Mouse (Mus musculus): ENCODE results near the gene Olfr45. TPM values are rescaled to one million over a fixed set of nuclear protein-coding genes. Genes with fewer than 3 reads are reported as not detected.
"Not testable (repeated sequence)": the region's sequence is repeated elsewhere in the genome, so short reads cannot be mapped to it uniquely, and the experiment has no call there.

Gene Olfr45
- 0.01 TPM in 1 of 2 replicates, not detected in the other for polyA plus RNA-seq (2012)

DNA sequence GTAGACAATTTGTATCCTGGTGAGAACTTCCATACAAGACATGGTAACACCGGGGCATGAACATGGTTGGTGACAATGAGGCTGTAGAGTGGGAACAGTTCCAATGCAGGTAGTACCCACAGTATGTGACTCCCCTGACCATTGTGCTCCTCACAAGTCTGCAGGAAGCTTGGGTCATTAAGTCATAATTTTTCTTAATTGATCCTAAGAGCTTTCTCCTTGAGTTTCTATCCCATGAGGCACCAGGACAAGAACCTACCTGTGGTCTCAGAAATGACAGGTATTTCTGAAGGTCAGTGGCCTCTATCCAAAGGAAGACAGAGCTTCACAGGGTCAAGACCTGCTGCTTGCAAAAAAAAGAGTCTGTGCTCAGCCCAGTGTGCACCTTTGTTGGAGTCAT, at the start of gene Olfr45:
Olfr45 (plus strand) TSS at position 301 of the 400 bp plus-strand sequence.
- no peak for TF ChIP-seq TAL1 (IDR thresholded peaks at IDR 0.05; ENCODE audit: low read length)
- no peak for TF ChIP-seq GATA1 (IDR thresholded peaks at IDR 0.05; ENCODE audit: low read length)

DNA sequence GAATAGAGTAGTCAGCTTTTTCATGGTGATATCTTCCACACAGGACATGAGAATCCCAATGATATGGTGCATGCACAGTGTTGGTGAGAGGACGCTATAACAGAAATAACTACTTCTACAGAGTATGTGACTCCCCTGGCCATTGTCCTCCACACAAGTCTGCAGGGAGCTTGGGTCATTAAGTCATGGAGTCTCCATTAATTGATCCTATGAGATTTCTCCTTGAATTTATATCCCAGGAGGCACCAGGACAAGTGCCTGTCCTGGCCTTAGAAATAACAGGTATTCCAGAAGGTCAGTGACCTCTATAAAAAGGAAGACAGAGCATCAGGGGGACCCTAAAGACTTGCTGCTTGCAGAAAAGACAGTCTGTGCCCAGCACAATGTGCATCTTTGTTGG, 35.6 kb upstream of the Olfr45 start, which contains the start of gene Olfr53:
Olfr53 (plus strand) TSS at position 301 of the 400 bp plus-strand sequence.
- no peaks in the 10 kb centered on the region for H3K36me3 ChIP-seq (ENCODE audit: control insufficient read depth)

More for the DNA sequence above, at the start of gene Olfr45:
- no peaks in the 10 kb centered on the region for H3K4me1 ChIP-seq (ENCODE audit: control insufficient read depth)
- no peak within 1 kb of the TSS for H3K4me3 ChIP-seq (replicated peaks)
- no peaks in the 10 kb centered on the region for H3K36me3 ChIP-seq (ENCODE audit: control insufficient read depth)
- peaks cover 5% of the 10 kb centered on the region; the same call in 1 of the 2 replicates for H3K9me3 ChIP-seq (ENCODE audit: control insufficient read depth, low read length)
- no peaks in the 10 kb centered on the region for H3K27me3 ChIP-seq (ENCODE audit: control insufficient read depth)

DNA sequence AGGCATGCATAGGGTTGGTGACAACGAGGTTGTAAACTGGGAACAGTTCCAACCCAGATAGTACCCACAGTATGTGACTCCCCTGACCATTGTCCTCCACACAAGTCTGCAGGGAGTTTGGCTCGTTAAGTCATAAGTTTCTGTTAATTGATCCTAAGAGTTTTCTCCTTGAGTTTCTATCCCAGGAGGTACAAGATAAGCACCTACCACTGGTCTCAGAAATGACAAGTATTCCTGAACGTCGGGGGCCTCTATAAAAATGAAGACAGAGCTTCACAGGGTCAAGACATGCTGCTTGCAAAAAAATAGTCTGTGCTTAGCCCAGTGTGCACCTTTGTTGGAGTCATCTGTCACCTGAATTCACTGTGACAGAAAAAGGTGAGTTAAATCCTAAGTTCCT, 22.1 kb upstream of the Olfr45 start, which contains the start of gene Olfr539:
Olfr539 (plus strand) TSS at position 301 of the 400 bp plus-strand sequence.
- TF ChIP-seq GATA1 (IDR thresholded peaks at IDR 0.05; ENCODE audit: low read length) (no peak), TAL1 (IDR thresholded peaks at IDR 0.05; ENCODE audit: low read length) (no peak)
- no peaks in the 10 kb centered on the region for H3K27me3 ChIP-seq (ENCODE audit: control insufficient read depth)

More for the DNA sequence above, 35.6 kb upstream of the Olfr45 start, which contains the start of gene Olfr53:
- no peaks in the 10 kb centered on the region for H3K9me3 ChIP-seq (ENCODE audit: control insufficient read depth, low read length)
- H3K4me1 ChIP-seq (ENCODE audit: control insufficient read depth): no peaks in the 10 kb centered on the region
- TF ChIP-seq TAL1 (IDR thresholded peaks at IDR 0.05; ENCODE audit: low read length) (no peak), GATA1 (IDR thresholded peaks at IDR 0.05; ENCODE audit: low read length) (no peak)
- no peak within 1 kb of the TSS for H3K4me3 ChIP-seq (replicated peaks)
- no peaks in the 10 kb centered on the region for H3K27me3 ChIP-seq (ENCODE audit: control insufficient read depth)

DNA sequence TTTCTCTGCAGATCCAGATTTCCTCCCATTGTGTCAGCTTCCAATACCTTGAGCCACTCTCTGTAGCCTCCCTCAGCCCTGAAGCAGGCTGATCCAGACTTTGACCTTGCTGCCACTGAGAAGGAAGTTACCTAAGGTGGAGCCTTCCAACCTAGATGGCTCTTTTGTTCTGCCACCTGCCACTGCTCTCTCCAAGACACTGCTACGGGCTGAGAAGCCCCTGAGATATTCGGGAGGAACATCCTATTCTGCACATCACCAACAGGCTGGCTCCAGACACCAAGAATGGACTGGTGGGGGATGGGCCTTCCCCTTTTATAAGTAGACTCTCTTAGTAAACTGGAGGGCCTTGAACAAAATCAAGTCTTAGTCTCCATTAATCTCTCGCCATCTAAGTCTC, 11.1 kb upstream of the Olfr45 start:
- H3K4me1 ChIP-seq (ENCODE audit: control insufficient read depth); H3K9me3 ChIP-seq (ENCODE audit: control insufficient read depth, low read length); H3K27me3 ChIP-seq (ENCODE audit: control insufficient read depth); H3K36me3 ChIP-seq (ENCODE audit: control insufficient read depth); H3K4me3 ChIP-seq (replicated peaks): not testable (repeated sequence)

More for the DNA sequence above, 22.1 kb upstream of the Olfr45 start, which contains the start of gene Olfr539:
- Histone ChIP-seq H3K4me3 (replicated peaks) (no peak within 1 kb of the TSS), H3K36me3 (ENCODE audit: control insufficient read depth) (no peaks in the 10 kb centered on the region), H3K9me3 (ENCODE audit: control insufficient read depth, low read length) (no peaks in the 10 kb centered on the region), H3K4me1 (ENCODE audit: control insufficient read depth) (no peaks in the 10 kb centered on the region)

DNA sequence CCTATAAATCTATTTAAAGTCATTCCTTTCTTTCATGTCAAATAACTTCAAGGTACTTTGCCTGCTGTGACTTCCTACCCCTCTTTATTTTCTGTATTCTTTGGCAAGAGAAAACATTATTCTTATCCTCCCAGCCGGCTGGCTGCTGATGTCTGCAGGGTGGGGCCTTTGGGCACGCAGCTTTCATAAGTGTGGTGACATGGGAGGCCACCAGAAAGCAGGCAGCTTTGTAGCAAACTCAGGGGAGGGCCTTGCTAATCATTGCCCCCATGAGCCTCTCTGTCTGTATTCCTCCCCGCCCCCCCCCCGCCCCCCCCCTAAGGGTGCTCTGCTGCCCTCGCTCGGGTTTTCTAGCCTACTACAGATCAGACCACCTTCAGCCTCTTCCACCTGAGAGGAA, 5.9 kb upstream of the Olfr45 start:
- H3K4me1 ChIP-seq (ENCODE audit: control insufficient read depth): no peaks in the 10 kb centered on the region
- H3K4me3 ChIP-seq (replicated peaks): no peak overlapping the region
- H3K9me3 ChIP-seq (ENCODE audit: control insufficient read depth, low read length): peaks cover 5% of the 10 kb centered on the region; the same call in 1 of the 2 replicates
- no peaks in the 10 kb centered on the region for H3K27me3 ChIP-seq (ENCODE audit: control insufficient read depth)
- no peak for TF ChIP-seq TAL1 (IDR thresholded peaks at IDR 0.05; ENCODE audit: low read length)
- TF ChIP-seq GATA1 (IDR thresholded peaks at IDR 0.05; ENCODE audit: low read length): no peak
- H3K36me3 ChIP-seq (ENCODE audit: control insufficient read depth): no peaks in the 10 kb centered on the region

DNA sequence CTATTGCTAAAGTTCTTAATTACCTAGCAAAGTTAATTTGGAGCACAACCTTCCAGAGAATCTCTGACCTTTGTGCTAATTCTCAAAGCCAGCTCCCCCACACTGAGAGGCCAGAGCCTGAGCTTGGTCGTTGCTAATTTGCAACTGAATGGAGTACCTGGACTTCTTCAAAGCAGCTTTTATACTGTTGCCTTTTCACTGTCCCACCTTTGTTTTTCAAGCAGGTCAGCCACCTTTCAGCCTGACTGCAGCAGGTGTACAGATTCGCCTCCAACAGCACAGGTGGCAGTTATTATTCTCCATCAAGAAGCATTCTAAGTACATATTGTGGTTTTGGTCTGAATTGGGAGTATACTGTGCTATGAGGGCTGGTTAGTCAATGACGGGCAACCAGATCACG, 2.2 kb upstream of the Olfr45 start:
- not testable (repeated sequence) for H3K4me3 ChIP-seq (replicated peaks); H3K9me3 ChIP-seq (ENCODE audit: control insufficient read depth, low read length); H3K36me3 ChIP-seq (ENCODE audit: control insufficient read depth); H3K27me3 ChIP-seq (ENCODE audit: control insufficient read depth); H3K4me1 ChIP-seq (ENCODE audit: control insufficient read depth)

DNA sequence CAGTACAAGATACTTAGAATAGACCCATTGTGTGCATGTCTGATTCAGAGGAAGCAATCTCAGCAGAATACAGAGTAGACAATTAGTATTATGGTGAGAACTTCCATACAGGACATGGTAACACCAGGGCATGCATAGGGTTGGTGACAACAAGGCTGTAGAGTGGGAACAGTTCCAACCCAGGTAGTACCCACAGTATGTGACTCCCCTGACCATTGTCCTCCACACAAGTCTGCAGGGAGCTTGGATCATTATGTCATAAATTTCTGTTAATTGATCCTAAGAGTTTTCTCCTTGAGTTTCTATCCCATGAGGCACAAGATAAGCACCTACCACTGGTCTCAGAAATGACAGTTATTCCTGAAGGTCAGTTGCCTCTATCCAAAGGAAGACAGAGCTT, 15.2 kb downstream of the Olfr45 start, which contains the start of gene Olfr541:
Olfr541 (plus strand) TSS at position 301 of the 400 bp plus-strand sequence.
- TF ChIP-seq GATA1 (IDR thresholded peaks at IDR 0.05; ENCODE audit: low read length) (no peak), TAL1 (IDR thresholded peaks at IDR 0.05; ENCODE audit: low read length) (no peak)
- Histone ChIP-seq H3K9me3 (ENCODE audit: control insufficient read depth, low read length) (no peaks in the 10 kb centered on the region), H3K27me3 (ENCODE audit: control insufficient read depth) (no peaks in the 10 kb centered on the region), H3K4me1 (ENCODE audit: control insufficient read depth) (no peaks in the 10 kb centered on the region), H3K36me3 (ENCODE audit: control insufficient read depth) (no peaks in the 10 kb centered on the region), H3K4me3 (replicated peaks) (no peak within 1 kb of the TSS)

DNA sequence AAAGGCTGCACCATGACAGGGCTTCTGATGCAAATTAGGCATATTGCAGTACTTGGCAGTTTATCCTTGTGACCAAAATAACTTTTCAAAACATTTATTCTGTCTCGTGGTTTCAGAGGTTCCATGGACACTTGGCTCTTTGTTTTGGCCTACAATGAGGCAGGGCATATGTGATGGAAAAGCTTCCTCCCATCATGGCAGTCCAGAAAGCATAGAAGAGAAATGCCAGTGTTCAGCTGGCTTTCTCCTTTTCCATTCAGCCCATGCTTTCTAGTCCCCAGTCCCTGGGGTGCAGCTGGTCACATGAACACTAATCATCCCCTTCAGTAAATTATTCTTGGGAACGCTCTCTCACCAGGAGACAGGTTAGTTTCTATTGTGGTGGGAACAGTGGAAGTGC, 24.6 kb downstream of the Olfr45 start:
- H3K4me1 ChIP-seq (ENCODE audit: control insufficient read depth): no peaks in the 10 kb centered on the region
- no peaks in the 10 kb centered on the region for H3K36me3 ChIP-seq (ENCODE audit: control insufficient read depth)
- H3K27me3 ChIP-seq (ENCODE audit: control insufficient read depth): no peaks in the 10 kb centered on the region
- no peaks in the 10 kb centered on the region for H3K9me3 ChIP-seq (ENCODE audit: control insufficient read depth, low read length)
- H3K4me3 ChIP-seq (replicated peaks): no peak overlapping the region
- TF ChIP-seq GATA1 (IDR thresholded peaks at IDR 0.05; ENCODE audit: low read length) (no peak), TAL1 (IDR thresholded peaks at IDR 0.05; ENCODE audit: low read length) (no peak)

DNA sequence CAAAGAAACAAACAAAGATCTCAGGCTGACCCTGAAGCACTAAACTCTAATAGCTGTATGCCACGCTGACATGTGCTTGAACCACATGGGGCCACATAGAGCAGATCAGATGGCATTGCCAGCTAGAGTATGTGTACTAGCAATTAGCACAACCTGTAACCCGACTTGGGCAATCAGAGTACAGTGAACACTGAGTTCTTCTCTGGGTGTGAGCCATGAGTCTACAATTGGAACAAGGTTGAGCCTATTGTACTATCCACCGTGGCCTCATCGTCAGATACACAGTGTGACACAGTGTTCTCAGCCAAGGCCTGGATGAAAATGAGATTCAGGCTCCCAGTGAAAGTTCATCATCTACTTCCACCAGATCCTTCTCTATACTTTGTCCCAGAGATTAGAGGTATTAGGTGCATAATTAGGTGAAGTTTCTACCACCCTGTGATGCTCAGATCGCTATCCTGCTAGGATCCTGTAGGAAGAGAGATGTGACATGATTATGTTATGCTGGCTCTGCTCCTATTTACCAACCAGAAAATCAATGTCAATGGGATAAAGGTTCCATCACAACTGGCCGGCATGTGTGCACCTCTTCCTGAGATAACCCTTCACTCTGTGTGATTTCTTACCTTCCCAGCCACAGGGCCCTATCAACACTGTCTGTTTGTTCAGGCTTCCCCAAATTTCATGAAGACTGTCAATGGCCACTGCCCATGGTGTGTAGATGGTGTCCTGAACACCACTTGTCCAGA, 26.0 kb downstream of the Olfr45 start:
- Histone ChIP-seq H3K9me3 (ENCODE audit: control insufficient read depth, low read length) (no peaks in the 10 kb centered on the region), H3K4me3 (replicated peaks) (no peak overlapping the region), H3K4me1 (ENCODE audit: control insufficient read depth) (no peaks in the 10 kb centered on the region), H3K27me3 (ENCODE audit: control insufficient read depth) (no peaks in the 10 kb centered on the region), H3K36me3 (ENCODE audit: control insufficient read depth) (no peaks in the 10 kb centered on the region)
- TF ChIP-seq GATA1 (IDR thresholded peaks at IDR 0.05; ENCODE audit: low read length) (no peak), TAL1 (IDR thresholded peaks at IDR 0.05; ENCODE audit: low read length) (no peak)

Data from erythroblast, embryonic 14.5 days (primary cell).